Mouse (Mus musculus) limb, embryonic 11.5 days (tissue): ENCODE measurements at regions not wholly inside any gene's neighbourhood (a gene's known extent, or its start where the extent isn't known, plus 50 kb on each side); places are given as distances from the start of the nearest gene placed in this dataset. TPM values are rescaled to one million over a fixed set of nuclear protein-coding genes. Genes with fewer than 3 reads are reported as not detected.

Source experiments
- microRNA-seq: library from miRNA; unstranded; fragments of <30 nt; microRNA quantifications from one replicate; pipeline ENCODE4, GENCODE M21; 2016

Small RNA genes lying in the stretch of these regions (microRNA-seq; reads per million reads assigned to microRNA genes)
- gene Gm22030: not detected
